Mouse (Mus musculus) heart, postnatal 0 days (tissue): ENCODE results near the gene Cdc73.

Source experiments
- CTCF ChIP-seq: IDR thresholded peaks from 2 replicates; pipeline ENCODE4 v1.5.1; 2016; ENCODE audit warnings: antibody characterized with exemption, control low read depth, low read depth
- EP300 ChIP-seq: IDR thresholded peaks from 2 replicates; pipeline ENCODE4 v1.6.1; 2016; ENCODE audit warnings: antibody characterized with exemption, low read depth

DNA sequence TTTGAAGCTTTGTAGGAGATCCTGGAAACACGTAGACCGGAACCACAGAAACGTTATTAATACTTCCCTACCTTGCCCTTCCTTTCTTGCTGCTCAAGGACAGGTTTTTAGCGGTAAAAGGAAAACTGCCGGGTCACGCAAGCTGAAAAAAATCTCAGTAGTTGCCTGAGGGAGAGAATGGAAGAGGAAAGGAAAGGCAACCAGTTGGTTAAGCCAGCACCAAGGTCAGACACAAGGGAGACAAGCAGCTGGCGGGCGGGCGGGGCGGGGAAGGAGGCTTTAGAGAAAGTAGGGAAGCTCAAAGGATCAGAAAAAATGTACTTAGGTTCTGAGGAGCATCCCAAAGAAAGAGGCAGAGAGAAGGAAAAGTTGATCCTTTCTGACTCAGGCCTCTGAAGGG is 43.2 kb upstream of the Cdc73 start:
- TF ChIP-seq CTCF (no peak), EP300 (no peak)
